Mouse (Mus musculus) neural tube, postnatal 0 days (tissue): ENCODE measurements around the gene Sh3rf3. TPM values are rescaled to one million over a fixed set of nuclear protein-coding genes. Genes with fewer than 3 reads are reported as not detected.

Experiments
- microRNA-seq: library from miRNA; unstranded; fragments of <30 nt; microRNA quantifications from one replicate; pipeline ENCODE4, GENCODE M21; 2016
- polyA plus RNA-seq: library from polyadenylated mRNA; unstranded; fragments of >200 nt; fragmentation: Nextera tagmentation; extraction: Ambion mirVana; gene quantifications from 2 replicates; pipeline ENCODE4 v1.2.1, GENCODE M21; 2015

Sh3rf3 gene
- polyA plus RNA-seq = 5.7 and 5.9 TPM in 2 replicates

GRCm38 (mm10) chr10:58813081-58813800 lies at the start of gene Sh3rf3:
Gene Sh3rf3 (plus strand): TSS chr10:58813359.

Small RNAs within 50 kb of the gene (microRNA-seq; reads per million reads assigned to microRNA genes)
- gene Gm27672 = not detected

Other genes with a start within 250 kb of the Sh3rf3 start
- gene Edar, start 137.7 kb upstream of the Sh3rf3 start, polyA plus RNA-seq = 0.06 and 0.10 TPM in 2 replicates
- gene Gm17542, start 95.1 kb upstream of the Sh3rf3 start, polyA plus RNA-seq = not detected in 2 replicates